Mouse (Mus musculus): ENCODE results near the gene Tmem108. TPM values are rescaled to one million over a fixed set of nuclear protein-coding genes. Genes with fewer than 3 reads are reported as not detected.

Gene Tmem108
- polyA plus RNA-seq, 1 experiment from 2014 or later, result 23.1 TPM

- WGBS, result 75% methylated on average over 5 of the region's 5 CpGs
- no peak for ATAC-seq (ENCODE audit: insufficient number of reproducible peaks, insufficient read depth, low FRiP score, low read depth)
- peaks cover 3% of the 10 kb centered on the region; the same call in 1 of the 2 replicates for H3K4me1 ChIP-seq (ENCODE audit: control insufficient read depth, insufficient read depth, low read length)
- H3K36me3 ChIP-seq (ENCODE audit: control insufficient read depth, insufficient read depth, low read length), result no peaks in the 10 kb centered on the region
- no peak overlapping the region for H3K9ac ChIP-seq (replicated peaks; ENCODE audit: low read depth, low read length)
- H3K4me3 ChIP-seq (ENCODE audit: low read depth, low read length), result no peak overlapping the region
- H3K4me2 ChIP-seq (replicated peaks; ENCODE audit: low read depth, low read length), result no peak overlapping the region
- no peak overlapping the region for H3K27ac ChIP-seq (ENCODE audit: low read length)
- H3K27me3 ChIP-seq (ENCODE audit: control insufficient read depth, insufficient read depth, low read length), result no peaks in the 10 kb centered on the region
- no peaks in the 10 kb centered on the region for H3K9me3 ChIP-seq (ENCODE audit: control insufficient read depth, low read depth, low read length)
These were observed 256.6 kb downstream of the Tmem108 start for GRCm38 (mm10) chr9:103505067-103505466.

- no peaks in the 10 kb centered on the region for H3K27me3 ChIP-seq (ENCODE audit: control insufficient read depth, insufficient read depth, low read length)
- H3K36me3 ChIP-seq (ENCODE audit: control insufficient read depth, insufficient read depth, low read length), result no peaks in the 10 kb centered on the region
- H3K4me1 ChIP-seq (ENCODE audit: control insufficient read depth, insufficient read depth, low read length), result peaks cover 3% of the 10 kb centered on the region; the same call in 1 of the 2 replicates
- ATAC-seq (ENCODE audit: insufficient number of reproducible peaks, insufficient read depth, low FRiP score, low read depth), result no peak
- 84% methylated on average over 1 of the region's 1 CpGs for WGBS
- no peak overlapping the region for H3K9ac ChIP-seq (replicated peaks; ENCODE audit: low read depth, low read length)
- no peaks in the 10 kb centered on the region for H3K9me3 ChIP-seq (ENCODE audit: control insufficient read depth, low read depth, low read length)
- H3K4me2 ChIP-seq (replicated peaks; ENCODE audit: low read depth, low read length), result no peak overlapping the region
- H3K4me3 ChIP-seq (ENCODE audit: low read depth, low read length), result no peak overlapping the region
- no peak overlapping the region for H3K27ac ChIP-seq (ENCODE audit: low read length)
These were observed 257.0 kb downstream of the Tmem108 start for GRCm38 (mm10) chr9:103504646-103505045.

- Histone ChIP-seq H3K36me3 (ENCODE audit: control insufficient read depth, insufficient read depth, low read length) (no peaks in the 10 kb centered on the region), H3K27ac (ENCODE audit: low read length) (no peak overlapping the region), H3K9me3 (ENCODE audit: control insufficient read depth, low read depth, low read length) (no peaks in the 10 kb centered on the region), H3K9ac (replicated peaks; ENCODE audit: low read depth, low read length) (no peak overlapping the region), H3K4me2 (replicated peaks; ENCODE audit: low read depth, low read length) (no peak overlapping the region), H3K27me3 (ENCODE audit: control insufficient read depth, insufficient read depth, low read length) (no peaks in the 10 kb centered on the region), H3K4me1 (ENCODE audit: control insufficient read depth, insufficient read depth, low read length) (peaks cover 3% of the 10 kb centered on the region; the same call in 1 of the 2 replicates), H3K4me3 (ENCODE audit: low read depth, low read length) (no peak overlapping the region)
- 90% methylated on average over 3 of the region's 3 CpGs for WGBS
- ATAC-seq (ENCODE audit: insufficient number of reproducible peaks, insufficient read depth, low FRiP score, low read depth), result no peak
These were observed 257.9 kb downstream of the Tmem108 start for GRCm38 (mm10) chr9:103503586-103504298.

- H3K4me1 ChIP-seq (ENCODE audit: control insufficient read depth, insufficient read depth, low read length), result peaks cover 3% of the 10 kb centered on the region; the same call in 1 of the 2 replicates
- H3K27me3 ChIP-seq (ENCODE audit: control insufficient read depth, insufficient read depth, low read length), result no peaks in the 10 kb centered on the region
- H3K4me2 ChIP-seq (replicated peaks; ENCODE audit: low read depth, low read length), result no peak overlapping the region
- no peak overlapping the region for H3K9ac ChIP-seq (replicated peaks; ENCODE audit: low read depth, low read length)
- H3K4me3 ChIP-seq (ENCODE audit: low read depth, low read length), result no peak overlapping the region
- no peaks in the 10 kb centered on the region for H3K36me3 ChIP-seq (ENCODE audit: control insufficient read depth, insufficient read depth, low read length)
- ATAC-seq (ENCODE audit: insufficient number of reproducible peaks, insufficient read depth, low FRiP score, low read depth), result no peak
- no peak overlapping the region for H3K27ac ChIP-seq (ENCODE audit: low read length)
- 94% methylated on average over 2 of the region's 2 CpGs for WGBS
- no peaks in the 10 kb centered on the region for H3K9me3 ChIP-seq (ENCODE audit: control insufficient read depth, low read depth, low read length)
These were observed 259.0 kb downstream of the Tmem108 start for GRCm38 (mm10) chr9:103502655-103503054.

GRCm38 (mm10) chr9:103501861-103502364 lies 259.7 kb downstream of the Tmem108 start:
- Histone ChIP-seq H3K4me2 (replicated peaks; ENCODE audit: low read depth, low read length) (no peak overlapping the region), H3K27ac (ENCODE audit: low read length) (no peak overlapping the region), H3K4me3 (ENCODE audit: low read depth, low read length) (no peak overlapping the region), H3K9ac (replicated peaks; ENCODE audit: low read depth, low read length) (no peak overlapping the region), H3K4me1 (ENCODE audit: control insufficient read depth, insufficient read depth, low read length) (no peaks in the 10 kb centered on the region; the same call in 1 of the 2 replicates), H3K27me3 (ENCODE audit: control insufficient read depth, insufficient read depth, low read length) (no peaks in the 10 kb centered on the region), H3K9me3 (ENCODE audit: control insufficient read depth, low read depth, low read length) (no peaks in the 10 kb centered on the region), H3K36me3 (ENCODE audit: control insufficient read depth, insufficient read depth, low read length) (no peaks in the 10 kb centered on the region)
- ATAC-seq (ENCODE audit: insufficient number of reproducible peaks, insufficient read depth, low FRiP score, low read depth), result no peak
- 24% methylated on average over 14 of the region's 14 CpGs for WGBS

- no peaks in the 10 kb centered on the region for H3K27me3 ChIP-seq (ENCODE audit: control insufficient read depth, insufficient read depth, low read length)
- no peak overlapping the region for H3K27ac ChIP-seq (ENCODE audit: low read length)
- H3K9me3 ChIP-seq (ENCODE audit: control insufficient read depth, low read depth, low read length), result no peaks in the 10 kb centered on the region
- no peak overlapping the region for H3K9ac ChIP-seq (replicated peaks; ENCODE audit: low read depth, low read length)
- H3K4me2 ChIP-seq (replicated peaks; ENCODE audit: low read depth, low read length), result no peak overlapping the region
- no peak for ATAC-seq (ENCODE audit: insufficient number of reproducible peaks, insufficient read depth, low FRiP score, low read depth)
- H3K4me1 ChIP-seq (ENCODE audit: control insufficient read depth, insufficient read depth, low read length), result no peaks in the 10 kb centered on the region
- no peaks in the 10 kb centered on the region for H3K36me3 ChIP-seq (ENCODE audit: control insufficient read depth, insufficient read depth, low read length)
- no peak overlapping the region for H3K4me3 ChIP-seq (ENCODE audit: low read depth, low read length)
- WGBS, result 91% methylated on average over 18 of the region's 18 CpGs
These were observed 262.3 kb downstream of the Tmem108 start for GRCm38 (mm10) chr9:103499366-103499765.

- Histone ChIP-seq H3K36me3 (ENCODE audit: control insufficient read depth, insufficient read depth, low read length) (no peaks in the 10 kb centered on the region), H3K9me3 (ENCODE audit: control insufficient read depth, low read depth, low read length) (no peaks in the 10 kb centered on the region), H3K9ac (replicated peaks; ENCODE audit: low read depth, low read length) (no peak overlapping the region), H3K27me3 (ENCODE audit: control insufficient read depth, insufficient read depth, low read length) (no peaks in the 10 kb centered on the region), H3K4me2 (replicated peaks; ENCODE audit: low read depth, low read length) (no peak overlapping the region), H3K4me3 (ENCODE audit: low read depth, low read length) (no peak overlapping the region), H3K4me1 (ENCODE audit: control insufficient read depth, insufficient read depth, low read length) (no peaks in the 10 kb centered on the region), H3K27ac (ENCODE audit: low read length) (no peak overlapping the region)
- WGBS, result 76% methylated on average over 8 of the region's 8 CpGs
- ATAC-seq (ENCODE audit: insufficient number of reproducible peaks, insufficient read depth, low FRiP score, low read depth), result no peak
These were observed 262.9 kb downstream of the Tmem108 start for GRCm38 (mm10) chr9:103498699-103499098.

- no peak overlapping the region for H3K4me3 ChIP-seq (ENCODE audit: low read depth, low read length)
- H3K27ac ChIP-seq (ENCODE audit: low read length), result no peak overlapping the region
- no peak overlapping the region for H3K9ac ChIP-seq (replicated peaks; ENCODE audit: low read depth, low read length)
- H3K4me2 ChIP-seq (replicated peaks; ENCODE audit: low read depth, low read length), result no peak overlapping the region
- H3K27me3 ChIP-seq (ENCODE audit: control insufficient read depth, insufficient read depth, low read length), result no peaks in the 10 kb centered on the region
- no peak for ATAC-seq (ENCODE audit: insufficient number of reproducible peaks, insufficient read depth, low FRiP score, low read depth)
- no peaks in the 10 kb centered on the region for H3K4me1 ChIP-seq (ENCODE audit: control insufficient read depth, insufficient read depth, low read length)
- WGBS, result 83% methylated on average over 11 of the region's 11 CpGs
- no peaks in the 10 kb centered on the region for H3K9me3 ChIP-seq (ENCODE audit: control insufficient read depth, low read depth, low read length)
- H3K36me3 ChIP-seq (ENCODE audit: control insufficient read depth, insufficient read depth, low read length), result no peaks in the 10 kb centered on the region
These were observed 266.2 kb downstream of the Tmem108 start for GRCm38 (mm10) chr9:103495391-103495790.
